Mouse (Mus musculus) ovary, postnatal 10 days (tissue): ENCODE results near the gene Gemin5.
A peak's percentile ranks its signal among the peaks of the same experiment; 100 is the strongest.

Experiments
- DNase-seq: peaks from one replicate; pipeline ENCODE4 v3.0.0; 2022; ENCODE audit warnings: low spot score

The Gemin5 gene

GRCm38 (mm10) chr11:58171459-58172091, 3.2 kb upstream of the Gemin5 start, which contains the start of gene Mrpl22:
Gene Mrpl22 (plus strand): TSS chr11:58171661.
- peak; percentile 91 for DNase-seq

- no peak for DNase-seq
Measured at GRCm38 (mm10) chr11:58169666-58170065, 1.3 kb upstream of the Gemin5 start.

- DNase-seq, result no peak
Measured at GRCm38 (mm10) chr11:58167822-58168166, 545 bp downstream of the Gemin5 start.

GRCm38 (mm10) chr11:58165072-58165471, 3.3 kb downstream of the Gemin5 start:
- no peak for DNase-seq

- no peak for DNase-seq
Measured at GRCm38 (mm10) chr11:58156871-58157270, 11.5 kb downstream of the Gemin5 start.

GRCm38 (mm10) chr11:58155458-58155857, 12.9 kb downstream of the Gemin5 start:
- DNase-seq, result no peak

GRCm38 (mm10) chr11:58146241-58146640, 22.1 kb downstream of the Gemin5 start:
- no peak for DNase-seq

GRCm38 (mm10) chr11:58143704-58144426, 24.5 kb downstream of the Gemin5 start:
- no peak for DNase-seq

GRCm38 (mm10) chr11:58139466-58139865, 28.9 kb downstream of the Gemin5 start:
- no peak for DNase-seq

GRCm38 (mm10) chr11:58138821-58139220, 29.5 kb downstream of the Gemin5 start:
- DNase-seq, result no peak

- DNase-seq, result no peak
Measured at GRCm38 (mm10) chr11:58136677-58137076, 31.7 kb downstream of the Gemin5 start.

- no peak for DNase-seq
Measured at GRCm38 (mm10) chr11:58135296-58135695, 33.0 kb downstream of the Gemin5 start.

GRCm38 (mm10) chr11:58134869-58135268, 33.5 kb downstream of the Gemin5 start:
- DNase-seq, result no peak

- no peak for DNase-seq
Measured at GRCm38 (mm10) chr11:58132026-58132425, 36.3 kb downstream of the Gemin5 start.

GRCm38 (mm10) chr11:58129302-58129843, 39.0 kb downstream of the Gemin5 start:
- no peak for DNase-seq

GRCm38 (mm10) chr11:58127544-58127943, 40.8 kb downstream of the Gemin5 start:
- no peak for DNase-seq

GRCm38 (mm10) chr11:58126397-58127160, 41.8 kb downstream of the Gemin5 start:
- no peak for DNase-seq

GRCm38 (mm10) chr11:58125021-58125420, 43.3 kb downstream of the Gemin5 start:
- DNase-seq, result no peak

- DNase-seq, result no peak
Measured at GRCm38 (mm10) chr11:58123711-58124110, 44.6 kb downstream of the Gemin5 start.

GRCm38 (mm10) chr11:58121351-58121750, 47.0 kb downstream of the Gemin5 start:
- DNase-seq, result no peak

GRCm38 (mm10) chr11:58120655-58121054, 47.7 kb downstream of the Gemin5 start:
- DNase-seq, result no peak

- DNase-seq, result no peak
Measured at GRCm38 (mm10) chr11:58117044-58117652, 51.2 kb downstream of the Gemin5 start.
